Mouse (Mus musculus) forebrain, postnatal 0 days (tissue): ENCODE results near the gene Rdh19. TPM values are rescaled to one million over a fixed set of nuclear protein-coding genes. Genes with fewer than 3 reads are reported as not detected.

ENCODE experiments used
- ATAC-seq: fragments of 200-750 bp; cut with Nextera tagmentation; 2 replicates; pipeline ENCODE4 v1.8.0; 2017; ENCODE audit warnings: mild to moderate bottlenecking, moderate library complexity
- DNase-seq: peaks from one replicate; pipeline ENCODE4 v3.0.0-alpha.2; 2015
- H3K27ac ChIP-seq: fragments of 300-500 bp; sonication (generic); 2 replicates; pipeline ENCODE4 v1.5.1; 2014; ENCODE audit warnings: low read depth, mild to moderate bottlenecking, antibody characterized with exemption, low read length, moderate library complexity, mixed read lengths
- H3K27me3 ChIP-seq: fragments of 300-500 bp; sonication (generic); 2 replicates; pipeline ENCODE4 v1.6.1; 2014; ENCODE audit warnings: mild to moderate bottlenecking, low read length, mixed read lengths; ENCODE audit not compliant: insufficient read depth
- H3K36me3 ChIP-seq: fragments of 300-500 bp; sonication (generic); 2 replicates; pipeline ENCODE4 v1.6.1; 2014; ENCODE audit warnings: mild to moderate bottlenecking, moderate library complexity; ENCODE audit not compliant: insufficient read depth
- H3K4me1 ChIP-seq: fragments of 300-500 bp; sonication (generic); 2 replicates; pipeline ENCODE4 v1.6.1; 2014; ENCODE audit warnings: antibody characterized with exemption; ENCODE audit not compliant: insufficient read depth
- H3K4me2 ChIP-seq: fragments of 300-500 bp; sonication (generic); 2 replicates; pipeline ENCODE4 v1.6.1; 2014; ENCODE audit warnings: low read depth, mild to moderate bottlenecking, moderate library complexity
- H3K4me3 ChIP-seq: fragments of 300-500 bp; sonication (generic); 2 replicates; pipeline ENCODE4 v1.5.1; 2014; ENCODE audit warnings: low read depth, low read length, mixed read lengths
- H3K9ac ChIP-seq: fragments of 300-500 bp; sonication (generic); 2 replicates; pipeline ENCODE4 v1.6.1; 2014; ENCODE audit warnings: mild to moderate bottlenecking
- H3K9me3 ChIP-seq: fragments of 300-500 bp; sonication (generic); 2 replicates; pipeline ENCODE4 v1.6.1; 2016; ENCODE audit warnings: low read length
- CTCF ChIP-seq: sonication (generic); IDR thresholded peaks from 2 replicates; pipeline ENCODE4 v1.5.1; 2016; ENCODE audit warnings: antibody characterized with exemption, control low read depth, low read depth
- WGBS: fragments of 180-500 bp; shearing (Covaris S2); extraction: QIAGEN DNeasy Blood & Tissue Kit; methylation state at CpG from one replicate; pipeline ENCODE4 v1.1.7; 2014; 5-methylcytosine and 5-hydroxymethylcytosine counted together
- polyA plus RNA-seq: library from polyadenylated mRNA; unstranded; fragments of >200 nt; fragmentation: Nextera tagmentation; extraction: Ambion mirVana; gene quantifications from 2 replicates; pipeline ENCODE4 v1.2.1, GENCODE M21; 2015
- total RNA-seq: library from RNA; depleted of rRNA; stranded (reverse); fragments of >200 nt; gene quantifications from 2 replicates; pipeline ENCODE4 v1.2.3, GENCODE M21; 2014

Rdh19 gene
- total and polyA plus RNA-seq, 2 experiments from 2014 or later, result not detected

DNA sequence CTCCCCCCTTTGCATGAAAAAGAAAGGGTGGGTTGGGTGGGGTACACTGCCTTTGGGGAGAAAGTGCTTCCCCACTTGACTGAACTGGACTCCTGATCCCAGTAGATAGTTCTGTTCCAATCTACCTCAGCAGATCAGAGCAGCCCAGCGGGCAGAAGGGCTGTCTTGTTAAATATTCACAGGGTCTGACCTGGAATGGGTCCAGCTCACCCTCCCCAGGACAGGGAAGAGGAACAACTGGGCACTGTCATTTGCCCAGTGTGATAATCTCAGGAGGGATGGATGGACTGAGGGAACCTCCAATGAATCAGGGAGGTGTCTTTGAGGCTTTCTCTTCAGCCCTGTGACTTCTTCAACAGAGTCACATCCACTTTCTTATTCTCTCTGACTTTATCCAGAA lies 1.6 kb upstream of the Rdh19 start:
- H3K4me2 ChIP-seq, result no peak overlapping the region
- no peak for DNase-seq
- H3K27ac ChIP-seq, result no peak overlapping the region
- WGBS, result 93% methylated on average over 1 of the region's 1 CpGs
- H3K9me3 ChIP-seq, result no peaks in the 10 kb centered on the region
- no peaks in the 10 kb centered on the region for H3K36me3 ChIP-seq
- H3K4me3 ChIP-seq, result no peak overlapping the region
- ATAC-seq, result no peak
- no peak overlapping the region for H3K9ac ChIP-seq
- no peaks in the 10 kb centered on the region for H3K4me1 ChIP-seq
- no peak for TF ChIP-seq CTCF
- no peaks in the 10 kb centered on the region for H3K27me3 ChIP-seq

GRCm38 (mm10) chr10:127856376-127856775 lies 6.6 kb downstream of the Rdh19 start:
- no peak overlapping the region for H3K27ac ChIP-seq
- ATAC-seq, result no peak
- H3K4me3 ChIP-seq, result no peak overlapping the region
- DNase-seq, result no peak
- no peak overlapping the region for H3K9ac ChIP-seq
- H3K4me2 ChIP-seq, result no peak overlapping the region
- H3K4me1 ChIP-seq, result no peaks in the 10 kb centered on the region
- TF ChIP-seq CTCF, result no peak
- H3K36me3 ChIP-seq, result no peaks in the 10 kb centered on the region
- H3K27me3 ChIP-seq, result no peaks in the 10 kb centered on the region
- H3K9me3 ChIP-seq, result no peaks in the 10 kb centered on the region

DNA sequence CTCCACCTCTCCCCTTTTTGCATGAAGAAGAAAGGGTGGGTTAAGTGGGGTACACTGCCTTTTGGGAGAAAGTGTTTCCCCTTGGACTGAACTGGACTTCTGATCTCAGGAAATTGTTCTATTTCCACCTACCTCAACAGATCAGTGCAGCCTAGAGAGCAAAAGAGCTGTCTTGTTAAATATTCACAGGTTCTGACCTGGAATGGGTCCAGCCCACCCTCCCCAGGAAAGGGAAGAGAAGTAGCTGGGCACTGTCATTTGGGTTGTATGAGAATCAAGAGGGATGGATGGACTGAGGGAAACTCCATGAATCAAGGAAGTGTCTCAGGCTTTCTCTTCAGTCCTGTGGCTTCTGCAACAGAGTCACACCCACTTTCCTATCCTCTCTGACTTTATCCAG lies 15.2 kb downstream of the Rdh19 start:
- ATAC-seq (no peak), DNase-seq (no peak)
- Histone ChIP-seq H3K36me3 (no peaks in the 10 kb centered on the region), H3K4me3 (no peak overlapping the region), H3K4me1 (no peaks in the 10 kb centered on the region), H3K27me3 (no peaks in the 10 kb centered on the region), H3K9me3 (no peaks in the 10 kb centered on the region), H3K9ac (no peak overlapping the region), H3K4me2 (no peak overlapping the region), H3K27ac (no peak overlapping the region)
- TF ChIP-seq CTCF, result no peak

GRCm38 (mm10) chr10:127866232-127866631 lies 16.5 kb downstream of the Rdh19 start, which contains the start of gene Rdh16f2:
Rdh16f2 (plus strand) TSS chr10:127866474.
- ATAC-seq (no peak), DNase-seq (no peak)
- no peak within 1 kb of the TSS for H3K9ac ChIP-seq
- H3K4me2 ChIP-seq, result no peak within 1 kb of the TSS
- no peaks in the 10 kb centered on the region for H3K9me3 ChIP-seq
- WGBS, result 82% methylated on average over 3 of the region's 3 CpGs
- no peaks in the 10 kb centered on the region for H3K36me3 ChIP-seq
- no peak for TF ChIP-seq CTCF
- H3K4me1 ChIP-seq, result no peaks in the 10 kb centered on the region
- H3K27me3 ChIP-seq, result no peaks in the 10 kb centered on the region
- H3K27ac ChIP-seq, result no peak within 1 kb of the TSS
- H3K4me3 ChIP-seq, result no peak within 1 kb of the TSS

GRCm38 (mm10) chr10:127872484-127872883 lies 22.8 kb downstream of the Rdh19 start:
- no peak for DNase-seq
- 75% methylated on average over 4 of the region's 4 CpGs for WGBS
- no peak overlapping the region for H3K4me2 ChIP-seq

DNA sequence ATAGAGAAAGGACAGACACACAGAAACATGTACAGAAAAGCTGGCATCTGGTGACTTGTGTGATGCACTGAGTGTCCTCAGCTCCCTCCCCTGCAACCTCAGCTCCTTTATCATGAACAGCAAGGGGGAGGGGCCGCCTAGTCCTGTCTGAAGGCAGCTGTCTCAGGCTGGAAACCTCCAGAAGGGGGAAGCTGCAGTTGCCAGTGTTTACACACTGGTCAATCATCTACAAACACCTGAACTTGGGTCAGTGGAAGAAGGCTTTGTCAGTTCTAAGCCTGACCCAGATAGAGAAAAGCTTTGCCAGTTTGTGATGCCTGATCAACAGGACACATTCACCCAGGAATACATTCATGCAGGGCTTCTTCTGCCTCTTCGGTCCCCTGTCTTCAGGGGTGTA lies 28.0 kb downstream of the Rdh19 start:
- ATAC-seq, result no peak
- DNase-seq, result no peak
- no peak overlapping the region for H3K9ac ChIP-seq
- H3K27ac ChIP-seq, result no peak overlapping the region
- H3K4me2 ChIP-seq, result no peak overlapping the region
- no peaks in the 10 kb centered on the region for H3K36me3 ChIP-seq
- no peak overlapping the region for H3K4me3 ChIP-seq
- no peak for TF ChIP-seq CTCF
- no peaks in the 10 kb centered on the region for H3K4me1 ChIP-seq
- 49% methylated on average over 2 of the region's 2 CpGs for WGBS
- no peaks in the 10 kb centered on the region for H3K9me3 ChIP-seq
- H3K27me3 ChIP-seq, result no peaks in the 10 kb centered on the region

More at GRCm38 (mm10) chr10:127872484-127872883, 22.8 kb downstream of the Rdh19 start:
- no peak overlapping the region for H3K27ac ChIP-seq
- no peak for ATAC-seq
- no peak overlapping the region for H3K4me3 ChIP-seq
- no peaks in the 10 kb centered on the region for H3K27me3 ChIP-seq
- H3K36me3 ChIP-seq, result no peaks in the 10 kb centered on the region
- TF ChIP-seq CTCF, result no peak
- no peak overlapping the region for H3K9ac ChIP-seq
- H3K9me3 ChIP-seq, result no peaks in the 10 kb centered on the region
- no peaks in the 10 kb centered on the region for H3K4me1 ChIP-seq

- no peak for DNase-seq
- Histone ChIP-seq H3K4me3 (no peak overlapping the region), H3K36me3 (no peaks in the 10 kb centered on the region), H3K4me2 (no peak overlapping the region), H3K27ac (no peak overlapping the region), H3K4me1 (no peaks in the 10 kb centered on the region), H3K9me3 (no peaks in the 10 kb centered on the region), H3K27me3 (no peaks in the 10 kb centered on the region), H3K9ac (no peak overlapping the region)
- no peak for ATAC-seq
- no peak for TF ChIP-seq CTCF
- WGBS, result 76% methylated on average over 3 of the region's 3 CpGs
Observed at GRCm38 (mm10) chr10:127878262-127879057, 28.7 kb downstream of the Rdh19 start.
